ENCODE assay signal across 8 mouse cellular contexts in genomic region chr5:9161456-9162041, GRCm38 (mm10). TPM values are rescaled to one million over a fixed set of nuclear protein-coding genes. Genes with fewer than 3 reads are reported as not detected.
DNase-seq lines count a peak whose midpoint lies in the region; ATAC-seq and TF ChIP-seq lines count a peak whose summit lies in the region.

TSS of gene Dmtf1 (minus strand) at chr5:9161776.

- peak within 1 kb of the TSS; percentile 82 for H3K27ac ChIP-seq in cortical plate, adult 2 months (ENCODE audit: insufficient read depth, low read length)

- peak; percentile 87 for ATAC-seq in activated CD4-positive, CD25-positive, alpha-beta regulatory T cell, adult 4 months

- no peaks in the 10 kb centered on the region for H3K9me3 ChIP-seq in megakaryocyte, embryonic 14.5 days

- peak; percentile 99 for TF ChIP-seq POLR2A in cortical plate, adult 2 months (IDR thresholded peaks at IDR 0.05; ENCODE audit: extremely low read depth, insufficient read depth, low read length)

- no peak for TF ChIP-seq CTCF in cortical plate, adult 2 months (IDR thresholded peaks at IDR 0.05; ENCODE audit: extremely low read depth, insufficient read depth, low read length)

- H3K36me3 ChIP-seq in megakaryocyte, embryonic 14.5 days (replicated peaks; ENCODE audit: low read length) = peaks cover 17% of the 10 kb centered on the region

- no peaks in the 10 kb centered on the region for H3K27me3 ChIP-seq in megakaryocyte, embryonic 14.5 days (replicated peaks)

- H3K4me1 ChIP-seq in cortical plate, adult 2 months (ENCODE audit: control insufficient read depth, insufficient read depth, low read length) = peaks cover 4% of the 10 kb centered on the region
- H3K4me1 ChIP-seq in megakaryocyte, embryonic 14.5 days = peaks cover 23% of the 10 kb centered on the region

- DNase-seq in gastrocnemius, adult 8-10 months (ENCODE audit: low spot score in 2 of 2) = peak; percentile 57 to 76
- DNase-seq in hindlimb bud, embryonic 11.5 days (ENCODE audit: extremely low spot score, low read depth, low spot score) = peak; percentile 42
- peak; percentile 79 to 89 for DNase-seq in left cerebral cortex, adult 8-10 months (ENCODE audit: low spot score in 2 of 2)
- peak; percentile 95 for DNase-seq in right cerebral cortex, postnatal 10 days (ENCODE audit: low spot score in 2 of 2)
- peak; percentile 80 for DNase-seq in urinary bladder, postnatal 25 days (ENCODE audit: low spot score)

- peak within 1 kb of the TSS; percentile 71 for H3K4me3 ChIP-seq in cortical plate, adult 2 months (ENCODE audit: insufficient read depth, low read length)
- H3K4me3 ChIP-seq in megakaryocyte, embryonic 14.5 days (replicated peaks) = peak within 1 kb of the TSS; percentile 95

RNA-seq across cellular contexts. Expression of gene Dmtf1, which starts in this region (rescaled TPM):
- polyA plus RNA-seq in activated CD4-positive, CD25-positive, alpha-beta regulatory T cell, adult 4 months (2017; shearing (Covaris generic)) = 10 to 100 TPM; 76.6 to 81.2 TPM
- polyA plus RNA-seq in cortical plate, adult 2 months (2012; rRNA removed) = 63.4 and 67.7 TPM in 2 replicates
- 1 to 10 TPM; 6.1 to 8.6 (median 6.8) TPM for total RNA-seq in gastrocnemius, adult 8-10 months (2022)
- 10 to 100 TPM; 45.1 to 51.5 (median 46.7) TPM for total RNA-seq in left cerebral cortex, adult 8-10 months (2022)
- polyA plus RNA-seq in megakaryocyte, embryonic 14.5 days (2012; ENCODE audit: insufficient read depth, low replicate concordance) = 0.38 and 0.69 TPM in 2 replicates

Comparison
In these comparisons a context has a peak if more than half of its experiments do, and no peak if none do; other contexts are left out.
1. Peak in every context shown above with its lines: DNase-seq, ATAC-seq, H3K4me3 ChIP-seq and H3K27ac ChIP-seq.
2. RNA of gene Dmtf1 (total RNA-seq): 45.1 to 51.5 TPM in left cerebral cortex, adult 8-10 months; 6.1 to 8.6 TPM in gastrocnemius, adult 8-10 months; every median in the first group is over 4 times any median in the second.
3. RNA of gene Dmtf1 (polyA plus RNA-seq): 76.6 to 81.2 TPM in activated CD4-positive, CD25-positive, alpha-beta regulatory T cell, adult 4 months and 63.4 to 67.7 TPM in cortical plate, adult 2 months; 0.38 to 0.69 TPM in megakaryocyte, embryonic 14.5 days; every median in the first group is over 10 times any median in the second.
4. DNase-seq: peak in every context shown above with its lines; median percentile 95 in right cerebral cortex, postnatal 10 days; 84 in left cerebral cortex, adult 8-10 months; 80 in urinary bladder, postnatal 25 days; 66 in gastrocnemius, adult 8-10 months; 42 in hindlimb bud, embryonic 11.5 days.